Mouse (Mus musculus) E14TG2a.4 (cell line): ENCODE data around the gene Smoc2.

Experiments
- CTCF ChIP-seq: conservative IDR thresholded peaks from 2 replicates; pipeline ENCODE4 v1.5.1; 2014; ENCODE audit warnings: low read length
- NANOG ChIP-seq: IDR thresholded peaks from 2 replicates; pipeline ENCODE4 v1.6.1; 2014; ENCODE audit warnings: borderline replicate concordance, low read length, mixed read lengths
- POU5F1 ChIP-seq: IDR thresholded peaks from 2 replicates; pipeline ENCODE4 v1.6.1; 2014; ENCODE audit warnings: low read length, borderline replicate concordance

DNA sequence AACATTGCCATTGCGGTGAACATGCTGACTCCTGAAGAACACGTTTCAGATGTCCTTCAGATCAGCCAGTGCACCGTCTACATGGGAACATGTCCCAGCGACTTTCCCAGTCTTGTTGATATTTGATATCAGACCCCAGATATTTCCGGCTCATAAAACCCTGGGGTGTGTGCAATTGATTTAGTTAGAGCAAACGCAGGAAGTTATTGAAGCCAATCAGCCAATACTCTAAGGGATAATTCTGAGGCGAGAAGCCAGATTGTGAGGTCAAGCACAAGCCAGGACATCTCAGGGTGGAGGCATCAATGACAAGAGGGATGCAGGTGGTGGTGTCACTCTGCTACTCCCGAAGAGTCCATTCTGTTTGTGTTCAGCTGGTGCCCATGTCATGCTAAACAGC, 28.9 kb upstream of the Smoc2 start:
- TF ChIP-seq CTCF: no peak
- no peak for TF ChIP-seq NANOG
- no peak for TF ChIP-seq POU5F1
